Mouse (Mus musculus) heart, embryonic 13.5 days (tissue): Measurements from ENCODE around the gene Cep78. TPM values are rescaled to one million over a fixed set of nuclear protein-coding genes. Genes with fewer than 3 reads are reported as not detected.

Experiments
- polyA plus RNA-seq: library from polyadenylated mRNA; unstranded; fragments of >200 nt; fragmentation: Nextera tagmentation; extraction: Ambion mirVana; gene quantifications from 2 replicates; pipeline ENCODE4 v1.2.1, GENCODE M21; 2015

The Cep78 gene
- polyA plus RNA-seq, 1 experiment from 2014 or later: 12.9 TPM

Other genes with a start within 250 kb of the Cep78 start
- gene Psat1, start 37.7 kb downstream of the Cep78 start, polyA plus RNA-seq: 60.4 and 65.8 TPM in 2 replicates
- 16.9 and 18.3 TPM in 2 replicates for gene Gnaq, start 147.8 kb upstream of the Cep78 start, polyA plus RNA-seq